Mouse (Mus musculus) layer of hippocampus, postnatal 36 days (tissue): ENCODE results near the gene Gm42517. TPM values are rescaled to one million over a fixed set of nuclear protein-coding genes. Genes with fewer than 3 reads are reported as not detected.

Experiments
- DNase-seq, 2 experiments: peaks; one replicate each; pipeline ENCODE4 v3.0.0; 2022
- total RNA-seq, 2 experiments: library from RNA; stranded (reverse); gene quantifications; 2 replicates each; pipeline ENCODE4 v1.2.3; 2021

The Gm42517 gene
- total RNA-seq, 2 experiments from 2014 or later = 56.8 to 57.5 TPM

- DNase-seq = no peak
These were observed 18.1 kb downstream of the Gm42517 start for GRCm38 (mm10) chr5:108349511-108350148.

GRCm38 (mm10) chr5:108347843-108348242 is 19.9 kb downstream of the Gm42517 start:
- no peak for DNase-seq

GRCm38 (mm10) chr5:108345313-108346071 is 22.2 kb downstream of the Gm42517 start:
- DNase-seq = no peak

- DNase-seq = no peak
These were observed 24.0 kb downstream of the Gm42517 start for GRCm38 (mm10) chr5:108343680-108344170.

GRCm38 (mm10) chr5:108338049-108338448 is 29.7 kb downstream of the Gm42517 start:
- no peak for DNase-seq

- no peak for DNase-seq
These were observed 30.3 kb downstream of the Gm42517 start for GRCm38 (mm10) chr5:108337385-108337784.

GRCm38 (mm10) chr5:108331051-108331450 is 36.7 kb downstream of the Gm42517 start:
- DNase-seq = no peak

Other genes with a start within 250 kb of the Gm42517 start
- gene Tmed5, start 235.3 kb downstream of the Gm42517 start, total RNA-seq = 10 to 100 TPM; 23.9 to 25.0 TPM
- 1 to 10 TPM; 1.0 to 1.5 TPM for gene Ccdc18, start 235.0 kb downstream of the Gm42517 start, total RNA-seq
- gene Dr1, start 99.0 kb downstream of the Gm42517 start, total RNA-seq = 10 to 100 TPM; 45.2 to 47.5 TPM
- gene Pigg, start 55.3 kb downstream of the Gm42517 start, total RNA-seq = 10 to 100 TPM; 12.3 to 14.2 TPM
- gene Pde6b, start 20.5 kb upstream of the Gm42517 start, total RNA-seq = under 1 TPM; 0.15 to 0.23 TPM
- 100 to 1,000 TPM; 264 to 281 TPM for gene Atp5k, start 66.5 kb upstream of the Gm42517 start, total RNA-seq
- 1 to 10 TPM in 1 of 2 experiments, under 1 TPM in 1; 0.57 to 1.1 TPM for gene Mfsd7a, start 81.0 kb upstream of the Gm42517 start, total RNA-seq
- 10 to 100 TPM; 50.9 to 55.5 TPM for gene Pcgf3, start 93.3 kb upstream of the Gm42517 start, total RNA-seq
- 100 to 1,000 TPM; 523 to 559 TPM for gene Cplx1, start 182.1 kb upstream of the Gm42517 start, total RNA-seq